Mouse (Mus musculus): ENCODE measurements around the gene Rgs6. TPM values are rescaled to one million over a fixed set of nuclear protein-coding genes. Genes with fewer than 3 reads are reported as not detected.

Rgs6 gene
- polyA plus RNA-seq, 1 experiment, result 2.9 TPM

- Histone ChIP-seq H3K4me3 (ENCODE audit: insufficient read depth, low read depth, low read length) (no peak overlapping the region), H3K27me3 (replicated peaks; ENCODE audit: control insufficient read depth, insufficient read depth, low read length) (no peaks in the 10 kb centered on the region), H3K27ac (ENCODE audit: insufficient read depth, low read depth, low read length) (no peak overlapping the region), H3K36me3 (ENCODE audit: control insufficient read depth, insufficient read depth, low read length) (no peaks in the 10 kb centered on the region), H3K4me1 (ENCODE audit: control insufficient read depth, insufficient read depth, low read length) (no peaks in the 10 kb centered on the region)
- 97% methylated on average over 1 of the region's 1 CpGs for WGBS
- no peak for DNase-seq
- TF ChIP-seq POLR2A (IDR thresholded peaks at IDR 0.05; ENCODE audit: low read depth, low read length), result no peak
- no peak for TF ChIP-seq CTCF (conservative IDR thresholded peaks at IDR 0.05; ENCODE audit: insufficient read depth, insufficient read length, low read depth, low read length)
Measured at GRCm38 (mm10) chr12:82883079-82883478, 295.0 kb downstream of the Rgs6 start.

- H3K27me3 ChIP-seq (replicated peaks; ENCODE audit: control insufficient read depth, insufficient read depth, low read length), result no peaks in the 10 kb centered on the region
- no peak overlapping the region for H3K27ac ChIP-seq (ENCODE audit: insufficient read depth, low read depth, low read length)
- TF ChIP-seq CTCF (conservative IDR thresholded peaks at IDR 0.05; ENCODE audit: insufficient read depth, insufficient read length, low read depth, low read length) (no peak), POLR2A (IDR thresholded peaks at IDR 0.05; ENCODE audit: low read depth, low read length) (no peak)
- no peaks in the 10 kb centered on the region for H3K36me3 ChIP-seq (ENCODE audit: control insufficient read depth, insufficient read depth, low read length)
- DNase-seq, result no peak
- H3K4me1 ChIP-seq (ENCODE audit: control insufficient read depth, insufficient read depth, low read length), result no peaks in the 10 kb centered on the region
- no peak overlapping the region for H3K4me3 ChIP-seq (ENCODE audit: insufficient read depth, low read depth, low read length)
- 83% methylated on average over 6 of the region's 6 CpGs for WGBS
Measured at GRCm38 (mm10) chr12:82894971-82895838, 307.1 kb downstream of the Rgs6 start.

- DNase-seq, result no peak
- Histone ChIP-seq H3K4me3 (ENCODE audit: insufficient read depth, low read depth, low read length) (no peak overlapping the region), H3K27me3 (replicated peaks; ENCODE audit: control insufficient read depth, insufficient read depth, low read length) (no peaks in the 10 kb centered on the region), H3K36me3 (ENCODE audit: control insufficient read depth, insufficient read depth, low read length) (no peaks in the 10 kb centered on the region), H3K27ac (ENCODE audit: insufficient read depth, low read depth, low read length) (no peak overlapping the region), H3K4me1 (ENCODE audit: control insufficient read depth, insufficient read depth, low read length) (no peaks in the 10 kb centered on the region)
- 62% methylated on average over 1 of the region's 1 CpGs for WGBS
- TF ChIP-seq POLR2A (IDR thresholded peaks at IDR 0.05; ENCODE audit: low read depth, low read length) (no peak), CTCF (conservative IDR thresholded peaks at IDR 0.05; ENCODE audit: insufficient read depth, insufficient read length, low read depth, low read length) (no peak)
Measured at GRCm38 (mm10) chr12:82905773-82906172, 317.7 kb downstream of the Rgs6 start.

GRCm38 (mm10) chr12:82910846-82911245 lies 322.8 kb downstream of the Rgs6 start:
- H3K27me3 ChIP-seq (replicated peaks; ENCODE audit: control insufficient read depth, insufficient read depth, low read length), result no peaks in the 10 kb centered on the region
- TF ChIP-seq POLR2A (IDR thresholded peaks at IDR 0.05; ENCODE audit: low read depth, low read length), result no peak
- H3K4me1 ChIP-seq (ENCODE audit: control insufficient read depth, insufficient read depth, low read length), result no peaks in the 10 kb centered on the region
- no peak overlapping the region for H3K4me3 ChIP-seq (ENCODE audit: insufficient read depth, low read depth, low read length)
- no peaks in the 10 kb centered on the region for H3K36me3 ChIP-seq (ENCODE audit: control insufficient read depth, insufficient read depth, low read length)
- no peak for DNase-seq
- no peak overlapping the region for H3K27ac ChIP-seq (ENCODE audit: insufficient read depth, low read depth, low read length)
- 55% methylated on average over 2 of the region's 2 CpGs for WGBS

GRCm38 (mm10) chr12:82914127-82914526 lies 326.0 kb downstream of the Rgs6 start:
- 53% methylated on average over 4 of the region's 4 CpGs for WGBS
- Histone ChIP-seq H3K4me1 (ENCODE audit: control insufficient read depth, insufficient read depth, low read length) (no peaks in the 10 kb centered on the region), H3K4me3 (ENCODE audit: insufficient read depth, low read depth, low read length) (no peak overlapping the region), H3K27ac (ENCODE audit: insufficient read depth, low read depth, low read length) (no peak overlapping the region), H3K27me3 (replicated peaks; ENCODE audit: control insufficient read depth, insufficient read depth, low read length) (no peaks in the 10 kb centered on the region), H3K36me3 (ENCODE audit: control insufficient read depth, insufficient read depth, low read length) (no peaks in the 10 kb centered on the region)
- no peak for DNase-seq
- TF ChIP-seq CTCF (conservative IDR thresholded peaks at IDR 0.05; ENCODE audit: insufficient read depth, insufficient read length, low read depth, low read length) (no peak), POLR2A (IDR thresholded peaks at IDR 0.05; ENCODE audit: low read depth, low read length) (no peak)

- no peak overlapping the region for H3K27ac ChIP-seq (ENCODE audit: insufficient read depth, low read depth, low read length)
- no peak for TF ChIP-seq CTCF (conservative IDR thresholded peaks at IDR 0.05; ENCODE audit: insufficient read depth, insufficient read length, low read depth, low read length)
Measured at GRCm38 (mm10) chr12:82920146-82920545, 332.1 kb downstream of the Rgs6 start.

GRCm38 (mm10) chr12:82921287-82922015 lies 333.4 kb downstream of the Rgs6 start:
- Histone ChIP-seq H3K36me3 (ENCODE audit: control insufficient read depth, insufficient read depth, low read length) (no peaks in the 10 kb centered on the region), H3K27me3 (replicated peaks; ENCODE audit: control insufficient read depth, insufficient read depth, low read length) (no peaks in the 10 kb centered on the region), H3K4me3 (ENCODE audit: insufficient read depth, low read depth, low read length) (no peak overlapping the region), H3K4me1 (ENCODE audit: control insufficient read depth, insufficient read depth, low read length) (no peaks in the 10 kb centered on the region), H3K27ac (ENCODE audit: insufficient read depth, low read depth, low read length) (no peak overlapping the region)
- DNase-seq, result no peak
- WGBS, result 94% methylated on average over 20 of the region's 20 CpGs
- no peak for TF ChIP-seq POLR2A (IDR thresholded peaks at IDR 0.05; ENCODE audit: low read depth, low read length)

More at GRCm38 (mm10) chr12:82920146-82920545, 332.1 kb downstream of the Rgs6 start:
- Histone ChIP-seq H3K27me3 (replicated peaks; ENCODE audit: control insufficient read depth, insufficient read depth, low read length) (no peaks in the 10 kb centered on the region), H3K36me3 (ENCODE audit: control insufficient read depth, insufficient read depth, low read length) (no peaks in the 10 kb centered on the region), H3K4me1 (ENCODE audit: control insufficient read depth, insufficient read depth, low read length) (no peaks in the 10 kb centered on the region), H3K4me3 (ENCODE audit: insufficient read depth, low read depth, low read length) (no peak overlapping the region)
- DNase-seq, result peak; percentile 7
- 47% methylated on average over 2 of the region's 2 CpGs for WGBS

All from kidney, adult 2 months (tissue).